Mouse (Mus musculus): ENCODE results near the gene Setd3.
"Not testable (repeated sequence)": the region's sequence is repeated elsewhere in the genome, so short reads cannot be mapped to it uniquely, and the experiment has no call there.

Setd3 gene

GRCm38 (mm10) chr12:108135610-108136208 is 43.4 kb downstream of the Setd3 start:
- DNase-seq = no peak

- DNase-seq = no peak
Measured at GRCm38 (mm10) chr12:108133181-108133580, 45.9 kb downstream of the Setd3 start.

- no peak for DNase-seq
Measured at GRCm38 (mm10) chr12:108132450-108133070, 46.6 kb downstream of the Setd3 start.

GRCm38 (mm10) chr12:108121288-108121687 is 57.8 kb downstream of the Setd3 start:
- DNase-seq = peak; percentile 59

- no peak for DNase-seq
Measured at GRCm38 (mm10) chr12:108120434-108120833, 58.7 kb downstream of the Setd3 start.

- DNase-seq = no peak
Measured at GRCm38 (mm10) chr12:108119930-108120329, 59.2 kb downstream of the Setd3 start.

- no peak for DNase-seq
Measured at GRCm38 (mm10) chr12:108118902-108119531, 60.1 kb downstream of the Setd3 start.

- DNase-seq = no peak
Measured at GRCm38 (mm10) chr12:108118503-108118901, 60.6 kb downstream of the Setd3 start.

GRCm38 (mm10) chr12:108111191-108111590 is 67.9 kb downstream of the Setd3 start:
- no peak for DNase-seq

- no peak for DNase-seq
Measured at GRCm38 (mm10) chr12:108110674-108111073, 68.4 kb downstream of the Setd3 start.

GRCm38 (mm10) chr12:108109732-108110131 is 69.4 kb downstream of the Setd3 start:
- DNase-seq = no peak

GRCm38 (mm10) chr12:108108591-108108990 is 70.5 kb downstream of the Setd3 start:
- not testable (repeated sequence) for DNase-seq

GRCm38 (mm10) chr12:108103292-108103691 is 75.8 kb downstream of the Setd3 start:
- DNase-seq = no peak

- no peak for DNase-seq
Measured at GRCm38 (mm10) chr12:108102119-108102518, 77.0 kb downstream of the Setd3 start.

GRCm38 (mm10) chr12:108100181-108100580 is 78.9 kb downstream of the Setd3 start:
- no peak for DNase-seq

GRCm38 (mm10) chr12:108098201-108098980 is 80.7 kb downstream of the Setd3 start:
- DNase-seq = no peak

- no peak for DNase-seq
Measured at GRCm38 (mm10) chr12:108097643-108098042, 81.5 kb downstream of the Setd3 start.

GRCm38 (mm10) chr12:108088253-108088652 is 90.9 kb downstream of the Setd3 start:
- DNase-seq = no peak

GRCm38 (mm10) chr12:108087489-108087888 is 91.6 kb downstream of the Setd3 start:
- no peak for DNase-seq

GRCm38 (mm10) chr12:108078122-108078752 is 100.9 kb downstream of the Setd3 start:
- no peak for DNase-seq

GRCm38 (mm10) chr12:108072907-108073306 is 106.2 kb downstream of the Setd3 start:
- DNase-seq = no peak

- DNase-seq = no peak
Measured at GRCm38 (mm10) chr12:108070685-108071662, 108.1 kb downstream of the Setd3 start.

Measured in cerebellum, adult 11 months (tissue).